ENCODE assay signal across 18 mouse cellular contexts in the genomic region with DNA sequence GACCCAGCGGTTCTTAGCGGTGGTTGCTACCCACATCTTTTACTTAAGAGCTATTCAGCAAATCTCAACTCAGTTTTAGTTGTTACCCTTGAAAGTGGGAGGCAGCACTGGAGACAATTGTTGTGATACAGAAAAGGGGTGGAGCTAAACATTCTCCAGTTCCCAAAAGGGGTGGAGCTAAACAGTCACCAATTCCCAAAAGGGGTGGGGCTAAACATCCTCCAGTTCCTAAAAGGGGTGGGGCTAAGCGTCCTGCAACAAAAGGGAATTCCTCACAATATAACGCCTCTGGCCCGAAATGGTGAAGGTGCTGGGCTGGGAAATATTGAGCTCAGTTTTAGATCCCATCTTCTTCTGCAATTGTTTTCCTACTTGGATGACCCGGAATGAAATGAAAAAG.
DNase-seq lines count a peak whose midpoint lies in the region; TF ChIP-seq lines count a peak whose summit lies in the region.
"Had no signal": no experiment of that assay in that cellular context is flagged by ENCODE, and none has a peak within 500 bp of the region (broad histone marks: within the 10 kb centered on the region; RNA-seq: fewer than 3 reads in every experiment).

No protein-coding gene starts in this region.

- H3K4me1 ChIP-seq in ES-E14 (ENCODE audit: control insufficient read depth in 2 of 2, insufficient read depth in 2 of 2, low read length in 2 of 2, poor library complexity in 1 of 2), result 0 out of 4 replicates have a peak, but pooled peaks cover 0 to 2% of the 10 kb centered on the region in 2 experiments
- H3K4me1 ChIP-seq: forebrain, embryonic 10.5 days; forebrain, embryonic 13.5 days; hindbrain, embryonic 12.5 days; hindbrain, embryonic 15.5 days had no signal

- no peaks in the 10 kb centered on the region for H3K9me3 ChIP-seq in ES-E14 (ENCODE audit: control insufficient read depth, insufficient read depth, low read depth, low read length)
- H3K9me3 ChIP-seq: forebrain, embryonic 10.5 days; forebrain, embryonic 13.5 days; hindbrain, embryonic 12.5 days; hindbrain, embryonic 15.5 days had no signal

- in situ Hi-C loops in ES-E14 (cut with MboI; ENCODE audit: low sequenced_read_pairs in 2 of 2, unreplicated experiment in 2 of 2), result no loop called here

- peak; percentile 8 for DNase-seq in retina, postnatal 1 day
- DNase-seq in retina, embryonic 14.5 days (ENCODE audit: low spot score), result no peak
- peak; percentile 55 for DNase-seq in ES-E14 (ENCODE audit: low read depth, low spot score)
- DNase-seq in ZHBTc4 (ENCODE audit: low read depth, low spot score), result peak; percentile 87
- no peak for DNase-seq in urinary bladder, adult 2 months (ENCODE audit: low spot score)
- no peak for DNase-seq in Muller cell, postnatal 12 days (ENCODE audit: inconsistent ontology term)
- DNase-seq: adrenal gland, adult 8-10 months; adrenal gland, postnatal 25 days; cerebellum, adult 11-12 months; cerebellum, adult 8-10 months; cerebellum, postnatal 14 days; gastrocnemius, postnatal 10 days; gastrocnemius, postnatal 36 days; heart, adult 2 months had no signal

- H3K9ac ChIP-seq in ES-E14 (ENCODE audit: insufficient read depth, low read depth, low read length, poor library complexity, severe bottlenecking), result no peak overlapping the region
- H3K9ac ChIP-seq: forebrain, embryonic 13.5 days; hindbrain, embryonic 12.5 days; hindbrain, embryonic 15.5 days had no signal

- no peak overlapping the region for H3K27ac ChIP-seq in ES-E14 (ENCODE audit: insufficient read depth, low read depth, low read length, poor library complexity, severe bottlenecking)
- H3K27ac ChIP-seq: forebrain, embryonic 10.5 days; forebrain, embryonic 13.5 days; heart, adult 2 months; hindbrain, embryonic 12.5 days; hindbrain, embryonic 15.5 days had no signal

- no peak overlapping the region for H3K4me3 ChIP-seq in ES-E14 (ENCODE audit: insufficient read depth in 1 of 2, low read depth in 1 of 2, low read length in 2 of 2, poor library complexity in 1 of 2, severe bottlenecking in 1 of 2)
- H3K4me3 ChIP-seq: forebrain, embryonic 10.5 days; forebrain, embryonic 13.5 days; heart, adult 2 months; hindbrain, embryonic 12.5 days; hindbrain, embryonic 15.5 days had no signal

- H3K36me3 ChIP-seq in ES-E14 (ENCODE audit: control insufficient read depth, insufficient read depth, low read length, poor library complexity, severe bottlenecking), result no peaks in the 10 kb centered on the region

TF ChIP-seq in ES-E14, 5 proteins besides CTCF, POLR2A, EP300 and RAD21:
- no peak for TF ChIP-seq CHD2 (IDR thresholded peaks at IDR 0.05; ENCODE audit: low read depth, low read length)
- TF ChIP-seq MAFK (IDR thresholded peaks at IDR 0.05; ENCODE audit: insufficient read depth, low read depth, low read length), result no peak
- TF ChIP-seq ZC3H11A (IDR thresholded peaks at IDR 0.05; ENCODE audit: borderline replicate concordance, low read depth, low read length), result no peak
- TF ChIP-seq HCFC1 (IDR thresholded peaks at IDR 0.05; ENCODE audit: borderline replicate concordance, insufficient read depth, low read length), result no peak
- no peak for TF ChIP-seq ZNF384 (IDR thresholded peaks at IDR 0.05; ENCODE audit: low read depth, low read length)

Comparison
In these comparisons a context has a peak if more than half of its experiments do, and no peak if none do; other contexts are left out.
1. DNase-seq: peak in retina, postnatal 1 day (single experiment), ES-E14 (single experiment) and ZHBTc4 (single experiment); none in retina, embryonic 14.5 days (single experiment), urinary bladder, adult 2 months (single experiment) and Muller cell, postnatal 12 days (single experiment).